Mouse (Mus musculus): ENCODE data around the gene Rasgef1a.
A peak's percentile ranks its signal among the peaks of the same experiment; 100 is the strongest.

Gene Rasgef1a

DNA sequence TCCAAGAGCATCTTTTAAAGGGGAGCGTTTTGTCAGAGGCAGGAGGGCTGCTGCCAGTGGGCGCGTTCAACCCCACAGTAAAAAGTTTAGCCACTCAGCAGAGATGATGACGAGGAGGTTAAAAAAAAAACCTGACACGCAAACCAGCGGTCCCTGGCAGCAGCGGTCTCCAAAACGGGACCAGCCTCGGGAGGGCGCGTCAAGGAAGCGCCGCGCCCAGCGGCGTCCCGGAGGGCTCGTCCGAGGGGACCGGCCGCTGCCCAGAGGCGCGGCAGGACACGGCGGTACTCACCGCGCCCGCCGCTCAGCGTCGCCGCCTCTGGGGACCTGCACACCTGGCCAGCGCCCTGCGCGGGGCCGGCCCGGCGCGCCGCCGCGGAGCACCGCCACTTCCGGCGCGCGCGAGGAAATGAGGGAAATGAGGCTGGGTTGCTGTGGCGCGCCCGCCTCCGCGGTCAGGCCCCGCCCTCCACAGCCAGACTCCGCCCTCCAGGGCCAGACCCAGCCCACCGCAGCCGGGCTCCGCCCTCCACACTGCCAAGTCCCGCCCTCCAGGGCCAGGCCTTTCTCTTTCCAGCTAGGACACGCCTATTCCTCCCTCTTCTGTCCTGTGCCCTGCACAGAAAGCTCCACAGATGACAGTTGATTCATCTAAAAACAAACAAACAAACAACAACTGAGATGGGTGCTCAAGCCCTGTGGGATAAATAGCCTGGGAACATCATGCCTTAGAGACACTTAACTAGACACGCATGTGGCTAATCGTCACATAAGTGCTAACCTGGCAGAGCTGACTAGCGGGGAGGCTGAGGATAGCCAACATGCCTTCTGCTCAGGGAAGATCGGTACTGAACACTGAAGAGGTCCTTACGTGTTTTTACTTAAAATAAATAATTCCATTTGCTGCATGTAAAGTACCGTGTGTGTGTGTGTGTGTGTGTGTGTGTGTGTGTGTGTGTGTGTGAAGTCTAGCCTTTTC is 127.8 kb downstream of the Rasgef1a start, which contains the start of gene Csgalnact2:
Gene Csgalnact2, minus strand, starts transcription at position 410 of the 979 bp plus-strand sequence.
- DNase-seq, result peak; percentile 90 to 94

DNA sequence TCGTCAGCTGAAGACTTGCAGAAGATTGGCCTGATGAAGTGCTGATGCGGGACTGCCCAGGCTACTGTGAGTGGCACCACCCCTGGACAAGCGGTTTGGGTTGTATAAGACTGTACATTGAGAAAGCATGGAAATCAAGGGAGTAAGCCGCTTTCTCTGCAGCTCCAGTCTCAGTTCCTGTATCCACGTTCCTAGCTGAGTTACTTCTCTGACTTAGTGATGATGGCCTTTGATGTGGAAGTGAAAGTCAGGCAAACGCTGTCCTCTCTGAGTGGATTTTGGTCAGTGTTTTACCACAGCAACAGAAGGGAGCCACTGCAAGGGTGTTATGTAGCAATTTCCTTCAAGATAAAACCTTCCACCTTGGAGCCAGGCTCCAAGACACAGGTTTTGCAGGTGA is 129.7 kb downstream of the Rasgef1a start:
- no peak for DNase-seq
